Mouse (Mus musculus) embryonic facial prominence, embryonic 13.5 days (tissue): ENCODE data around the gene 4930518I15Rik. TPM values are rescaled to one million over a fixed set of nuclear protein-coding genes. Genes with fewer than 3 reads are reported as not detected.
"Not testable (repeated sequence)": the region's sequence is repeated elsewhere in the genome, so short reads cannot be mapped to it uniquely, and the experiment has no call there.

Experiments
- ATAC-seq: fragments of 200-750 bp; cut with Nextera tagmentation; 2 replicates; pipeline ENCODE4 v1.8.0; 2017; ENCODE audit warnings: low read depth; ENCODE audit not compliant: insufficient number of reproducible peaks, insufficient read depth, low FRiP score, low TSS enrichment
- H3K27ac ChIP-seq: fragments of 300-500 bp; sonication (generic); 2 replicates; pipeline ENCODE4 v1.5.1; 2015; ENCODE audit warnings: moderate library complexity, mild to moderate bottlenecking, inconsistent platforms
- H3K27me3 ChIP-seq: fragments of 300-500 bp; sonication (generic); 2 replicates; pipeline ENCODE4 v1.6.1; 2015; ENCODE audit warnings: mild to moderate bottlenecking, inconsistent platforms
- H3K36me3 ChIP-seq: fragments of 300-500 bp; sonication (generic); 2 replicates; pipeline ENCODE4 v1.6.1; 2015; ENCODE audit warnings: mild to moderate bottlenecking, inconsistent platforms
- H3K4me1 ChIP-seq: fragments of 300-500 bp; sonication (generic); 2 replicates; pipeline ENCODE4 v1.6.1; 2015; ENCODE audit warnings: inconsistent platforms
- H3K4me2 ChIP-seq: fragments of 300-500 bp; sonication (generic); 2 replicates; pipeline ENCODE4 v1.6.1; 2015; ENCODE audit warnings: moderate library complexity, mild to moderate bottlenecking, inconsistent platforms
- H3K4me3 ChIP-seq: fragments of 300-500 bp; sonication (generic); 2 replicates; pipeline ENCODE4 v1.5.1; 2015; ENCODE audit warnings: mild to moderate bottlenecking, inconsistent platforms
- H3K9ac ChIP-seq: fragments of 300-500 bp; sonication (generic); 2 replicates; pipeline ENCODE4 v1.6.1; 2015; ENCODE audit warnings: mild to moderate bottlenecking, inconsistent platforms
- H3K9me3 ChIP-seq: fragments of 300-500 bp; sonication (generic); 2 replicates; pipeline ENCODE4 v1.6.1; 2016; ENCODE audit warnings: inconsistent platforms
- WGBS: fragments of 180-500 bp; shearing (Covaris S2); methylation state at CpG from one replicate; pipeline ENCODE4 v1.1.7; 2015; ENCODE audit warnings: mixed read lengths; 5-methylcytosine and 5-hydroxymethylcytosine counted together
- polyA plus RNA-seq: library from polyadenylated mRNA; unstranded; fragments of >200 nt; fragmentation: Nextera tagmentation; extraction: Ambion mirVana; gene quantifications from 2 replicates; pipeline ENCODE4 v1.2.1, GENCODE M21; 2015

The 4930518I15Rik gene
- polyA plus RNA-seq, 1 experiment from 2014 or later = 14.6 TPM

DNA sequence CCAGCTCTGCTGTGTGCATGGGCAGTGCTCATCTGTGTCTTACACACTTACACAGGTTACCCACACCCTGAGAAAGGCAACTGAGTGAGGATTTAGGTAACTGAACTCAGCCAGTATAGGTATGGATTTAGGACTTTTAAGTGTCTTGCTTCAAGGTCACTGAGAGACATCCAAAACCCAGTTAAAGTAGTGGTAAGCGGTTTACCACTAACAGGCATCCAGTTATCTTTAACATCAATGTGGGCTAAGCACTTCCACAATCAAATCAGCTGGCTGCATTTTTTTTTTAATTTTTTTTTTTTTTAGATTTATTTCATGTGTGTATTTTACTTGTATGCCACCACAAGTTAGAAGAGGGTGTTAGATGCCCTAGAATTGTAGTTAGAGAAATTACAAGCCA, 1.4 kb downstream of the 4930518I15Rik start:
- Histone ChIP-seq H3K4me2 (no peak overlapping the region), H3K9me3 (no peaks in the 10 kb centered on the region), H3K9ac (no peak overlapping the region), H3K4me1 (peaks cover 21% of the 10 kb centered on the region), H3K4me3 (no peak overlapping the region), H3K27me3 (no peaks in the 10 kb centered on the region), H3K27ac (no peak overlapping the region), H3K36me3 (peaks cover 40% of the 10 kb centered on the region)
- ATAC-seq = no peak
- WGBS = 87% methylated on average over 1 of the region's 1 CpGs

DNA sequence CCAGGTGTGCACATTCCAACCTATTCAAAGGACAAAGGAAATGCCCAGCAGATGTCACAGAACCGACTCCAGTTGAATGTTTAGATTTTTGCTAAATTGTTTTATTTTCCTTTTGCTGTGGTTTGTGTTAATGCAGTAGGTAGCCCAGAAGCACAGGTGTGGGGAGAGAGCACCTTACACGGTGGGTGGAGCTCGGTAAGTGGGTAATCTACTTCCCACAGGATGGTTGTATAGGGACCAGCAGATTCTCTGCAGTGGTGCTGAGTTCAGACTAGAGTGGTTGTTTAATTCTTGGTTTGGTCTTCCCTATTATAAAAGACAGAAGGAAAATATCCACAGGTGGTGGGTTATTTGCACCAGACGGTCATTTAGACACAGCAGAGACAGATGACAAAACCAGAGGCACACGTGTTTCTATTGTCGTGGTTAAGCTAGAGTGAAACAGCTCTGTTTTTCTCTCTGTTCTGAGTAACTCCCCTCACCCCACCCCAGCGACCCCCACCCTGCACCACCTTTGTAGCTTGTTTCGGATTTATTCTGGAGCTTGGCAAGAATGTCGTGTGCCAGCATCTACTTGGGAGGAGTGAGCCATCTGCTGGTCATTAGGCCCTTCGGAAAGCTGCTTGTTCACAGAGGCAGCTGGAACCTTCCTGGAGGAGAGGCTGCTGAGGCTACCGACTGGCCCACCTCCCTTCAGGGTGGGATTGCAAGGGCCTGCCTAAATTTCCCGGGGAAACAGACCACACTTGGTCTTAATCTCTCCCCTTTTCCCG, 3.6 kb downstream of the 4930518I15Rik start:
- not testable (repeated sequence) for H3K9ac ChIP-seq, H3K4me3 ChIP-seq, H3K27me3 ChIP-seq, H3K4me2 ChIP-seq, H3K9me3 ChIP-seq
- WGBS = 32% methylated on average over 13 of the region's 13 CpGs
- Histone ChIP-seq H3K27ac (peak overlapping the region; percentile 28; the same call in 1 of the 2 replicates), H3K36me3 (peaks cover 61% of the 10 kb centered on the region), H3K4me1 (peaks cover 16% of the 10 kb centered on the region)
- ATAC-seq = 0 out of 2 replicates have a peak, but pooled peaks have one; percentile 13

DNA sequence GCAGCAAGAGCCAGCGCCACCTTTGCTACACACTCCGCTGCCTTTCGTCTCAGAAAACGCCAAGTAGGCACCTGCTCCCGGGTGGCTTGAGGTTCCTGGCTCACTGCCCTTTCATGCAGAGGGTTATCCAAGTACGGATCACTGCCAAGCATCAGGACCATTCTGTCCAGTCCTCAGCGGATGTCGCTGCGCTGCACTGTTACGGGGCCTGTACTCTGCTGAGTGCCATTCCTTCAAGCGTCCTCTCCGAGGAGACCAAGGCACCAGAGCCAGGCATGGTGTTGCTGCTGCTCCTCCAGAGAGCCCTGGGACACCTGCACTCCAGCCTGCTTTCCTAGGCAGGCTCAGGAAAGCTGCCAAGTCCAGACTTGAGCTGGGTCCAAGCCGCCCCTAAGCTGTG, 4.2 kb downstream of the 4930518I15Rik start:
- not testable (repeated sequence) for H3K4me1 ChIP-seq, H3K9me3 ChIP-seq, H3K27me3 ChIP-seq, H3K4me2 ChIP-seq, H3K9ac ChIP-seq, H3K4me3 ChIP-seq, H3K27ac ChIP-seq
- 75% methylated on average over 10 of the region's 13 CpGs for WGBS
- peak; percentile 63; the same call in 1 of the 2 replicates for ATAC-seq
- H3K36me3 ChIP-seq = peaks cover 65% of the 10 kb centered on the region

DNA sequence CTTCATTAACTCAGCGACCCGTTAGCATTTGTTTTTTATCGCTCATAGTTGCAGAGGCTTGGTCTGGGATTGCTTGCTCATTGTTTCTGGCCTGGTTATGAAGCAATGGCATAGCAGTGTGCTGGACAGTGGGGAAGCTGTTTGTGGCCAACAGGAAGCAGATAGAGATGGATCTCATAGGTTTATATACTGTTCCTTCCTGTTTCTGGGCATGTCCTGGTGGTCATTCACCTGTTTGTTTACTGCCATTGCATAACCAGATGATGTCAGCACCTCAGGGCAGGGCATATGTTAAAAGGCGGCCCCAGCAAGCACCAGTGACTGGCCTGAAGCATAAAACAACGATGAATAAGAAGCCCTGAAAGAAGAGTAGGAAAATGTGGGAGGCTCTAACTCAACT, 7.2 kb downstream of the 4930518I15Rik start:
- Histone ChIP-seq H3K9ac (no peak overlapping the region), H3K36me3 (peaks cover 76% of the 10 kb centered on the region), H3K9me3 (no peaks in the 10 kb centered on the region), H3K4me3 (no peak overlapping the region), H3K4me1 (peaks cover 16% of the 10 kb centered on the region), H3K4me2 (no peak overlapping the region), H3K27ac (no peak overlapping the region), H3K27me3 (no peaks in the 10 kb centered on the region)
- WGBS = 92% methylated on average over 5 of the region's 5 CpGs
- no peak for ATAC-seq

DNA sequence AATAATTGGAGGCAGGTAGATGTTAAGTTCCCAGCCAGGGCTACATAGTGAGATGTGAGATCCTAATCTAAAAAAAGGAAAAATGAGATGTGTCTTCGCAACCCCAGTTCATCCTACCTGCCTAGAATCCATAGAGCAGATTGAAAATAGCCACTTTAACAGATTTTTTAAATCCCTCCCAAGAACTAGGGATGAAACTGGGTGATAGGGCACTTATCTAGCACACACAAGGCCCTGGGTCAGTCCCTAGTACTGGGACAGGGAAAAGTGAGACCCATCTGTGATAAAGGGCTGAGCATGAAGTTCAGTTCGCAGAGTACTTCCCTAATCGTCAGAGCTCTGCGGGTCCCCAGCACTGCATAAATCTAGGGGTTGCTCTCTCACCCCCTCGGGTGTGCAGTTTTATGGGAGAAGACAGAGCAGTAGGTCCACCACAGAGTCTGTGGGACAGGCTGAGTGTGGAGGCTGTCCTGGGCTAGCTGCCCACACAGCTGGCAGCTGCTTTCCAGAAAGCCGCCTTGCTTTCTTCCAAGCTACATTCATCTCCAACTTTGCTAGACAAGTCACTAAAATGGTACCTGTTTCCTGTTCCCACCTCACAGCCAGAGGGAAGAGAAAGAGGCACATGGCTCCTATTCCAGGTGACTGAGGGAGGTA, 9.1 kb downstream of the 4930518I15Rik start:
- no peak overlapping the region for H3K9ac ChIP-seq
- no peak for ATAC-seq
- peaks cover 84% of the 10 kb centered on the region for H3K36me3 ChIP-seq
- 91% methylated on average over 6 of the region's 6 CpGs for WGBS
- H3K9me3 ChIP-seq = no peaks in the 10 kb centered on the region
- no peak overlapping the region for H3K4me3 ChIP-seq
- no peak overlapping the region for H3K4me2 ChIP-seq
- no peaks in the 10 kb centered on the region for H3K27me3 ChIP-seq
- no peak overlapping the region for H3K27ac ChIP-seq
- H3K4me1 ChIP-seq = peaks cover 29% of the 10 kb centered on the region

DNA sequence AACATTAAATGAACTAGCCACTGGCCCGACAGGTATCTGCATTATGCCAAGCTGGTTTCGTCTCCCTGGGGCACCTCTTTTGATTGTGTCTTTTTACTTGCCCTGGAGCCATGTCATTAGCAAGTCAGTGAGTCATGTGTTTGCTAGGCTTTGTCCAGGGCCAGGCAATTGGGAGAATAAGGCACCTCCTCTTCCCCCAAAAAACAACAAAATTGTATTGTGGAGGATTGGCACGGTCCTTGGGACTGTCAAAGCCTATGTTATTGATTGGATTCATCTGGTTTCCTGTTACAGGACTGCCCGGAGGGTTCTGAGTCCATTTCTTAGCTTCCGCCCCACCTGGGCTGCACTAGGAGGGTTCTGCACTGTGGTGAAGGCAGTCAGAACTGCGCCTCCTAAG, 10.1 kb downstream of the 4930518I15Rik start:
- Histone ChIP-seq H3K4me3 (no peak overlapping the region), H3K36me3 (peaks cover 79% of the 10 kb centered on the region), H3K4me1 (peaks cover 39% of the 10 kb centered on the region), H3K27ac (no peak overlapping the region), H3K4me2 (no peak overlapping the region), H3K27me3 (no peaks in the 10 kb centered on the region), H3K9ac (no peak overlapping the region), H3K9me3 (no peaks in the 10 kb centered on the region)
- no peak for ATAC-seq
- WGBS = 44% methylated on average over 6 of the region's 6 CpGs

DNA sequence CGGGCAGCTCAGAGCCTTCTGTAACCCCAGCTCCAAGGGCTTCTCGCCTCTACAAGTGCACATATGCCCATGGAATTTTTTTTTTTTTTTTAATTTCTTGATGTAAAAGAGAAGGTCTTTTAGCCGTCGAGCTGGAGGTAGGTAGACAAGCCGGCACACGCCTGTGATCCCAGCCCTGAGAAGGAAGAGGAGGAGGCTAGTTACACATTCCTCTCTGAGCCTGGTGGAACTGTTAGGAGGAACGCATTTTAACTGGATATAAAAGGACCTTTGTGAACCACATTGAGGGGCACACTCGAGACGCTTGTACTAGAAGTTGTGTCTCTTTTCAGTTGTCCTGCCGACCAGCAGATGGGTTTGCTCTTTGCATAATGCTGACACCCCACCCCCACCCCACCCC, 13.0 kb downstream of the 4930518I15Rik start:
- WGBS = 23% methylated on average over 10 of the region's 10 CpGs
- ATAC-seq = no peak
- peaks cover 50% of the 10 kb centered on the region for H3K4me1 ChIP-seq
- H3K27me3 ChIP-seq = no peaks in the 10 kb centered on the region
- H3K27ac ChIP-seq = peak overlapping the region; percentile 75
- peaks cover 54% of the 10 kb centered on the region for H3K36me3 ChIP-seq
- H3K4me2 ChIP-seq = peak overlapping the region; percentile 44
- no peaks in the 10 kb centered on the region for H3K9me3 ChIP-seq
- peak overlapping the region; percentile 49 for H3K9ac ChIP-seq
- H3K4me3 ChIP-seq = peak overlapping the region; percentile 14

DNA sequence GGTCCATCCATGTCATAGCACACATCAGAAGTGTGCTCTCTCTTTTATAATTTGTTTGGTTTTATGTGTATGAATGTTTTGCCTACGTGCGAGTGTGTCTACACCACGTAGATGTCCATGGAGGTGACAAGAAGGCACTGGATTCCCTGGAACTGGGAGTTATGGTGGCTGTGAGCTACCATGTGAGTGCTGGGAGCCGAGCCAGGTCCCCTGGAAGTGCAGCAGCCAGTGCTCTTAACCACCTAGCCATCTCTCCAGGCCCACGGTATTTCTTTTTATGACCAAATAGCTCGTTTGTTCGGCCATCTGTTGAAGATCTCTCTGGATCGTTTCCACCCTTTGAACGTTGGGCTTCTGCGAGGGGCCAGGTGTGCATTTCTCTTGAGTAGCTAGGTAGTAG, 14.4 kb downstream of the 4930518I15Rik start:
- H3K4me3 ChIP-seq = peak overlapping the region; percentile 73
- WGBS = 73% methylated on average over 10 of the region's 10 CpGs
- peak overlapping the region; percentile 92 for H3K4me2 ChIP-seq
- no peaks in the 10 kb centered on the region for H3K27me3 ChIP-seq
- H3K9ac ChIP-seq = no peak overlapping the region
- no peaks in the 10 kb centered on the region for H3K9me3 ChIP-seq
- H3K36me3 ChIP-seq = peaks cover 41% of the 10 kb centered on the region
- H3K27ac ChIP-seq = no peak overlapping the region; the same call in 1 of the 2 replicates
- H3K4me1 ChIP-seq = peaks cover 61% of the 10 kb centered on the region
- ATAC-seq = no peak

DNA sequence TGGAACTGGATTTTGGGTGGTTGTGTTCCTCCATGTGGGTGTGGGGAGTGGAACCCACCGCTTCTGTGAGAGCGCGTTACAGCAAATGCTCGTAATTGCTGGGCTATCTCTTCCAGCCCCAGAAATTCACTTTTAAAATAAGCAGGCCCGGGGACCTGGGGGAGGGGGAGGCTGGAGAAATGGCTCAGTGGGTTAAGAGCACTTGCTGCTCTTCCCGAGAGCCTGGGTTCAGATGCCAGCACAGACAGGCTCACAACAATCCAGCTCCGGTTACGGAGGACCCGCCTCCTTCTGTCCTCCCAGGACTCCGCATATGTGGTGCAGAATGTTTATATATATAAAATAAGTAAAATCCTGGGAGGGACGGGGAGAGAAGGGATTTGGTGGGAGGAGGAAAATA, 15.0 kb downstream of the 4930518I15Rik start:
- Histone ChIP-seq H3K27me3 (no peaks in the 10 kb centered on the region), H3K36me3 (peaks cover 36% of the 10 kb centered on the region), H3K9me3 (no peaks in the 10 kb centered on the region), H3K4me2 (peak overlapping the region; percentile 92), H3K4me3 (peak overlapping the region; percentile 73), H3K9ac (peak overlapping the region; percentile 86), H3K27ac (peak overlapping the region; percentile 96), H3K4me1 (peaks cover 60% of the 10 kb centered on the region)
- WGBS = 6% methylated on average over 11 of the region's 11 CpGs
- ATAC-seq = no peak

DNA sequence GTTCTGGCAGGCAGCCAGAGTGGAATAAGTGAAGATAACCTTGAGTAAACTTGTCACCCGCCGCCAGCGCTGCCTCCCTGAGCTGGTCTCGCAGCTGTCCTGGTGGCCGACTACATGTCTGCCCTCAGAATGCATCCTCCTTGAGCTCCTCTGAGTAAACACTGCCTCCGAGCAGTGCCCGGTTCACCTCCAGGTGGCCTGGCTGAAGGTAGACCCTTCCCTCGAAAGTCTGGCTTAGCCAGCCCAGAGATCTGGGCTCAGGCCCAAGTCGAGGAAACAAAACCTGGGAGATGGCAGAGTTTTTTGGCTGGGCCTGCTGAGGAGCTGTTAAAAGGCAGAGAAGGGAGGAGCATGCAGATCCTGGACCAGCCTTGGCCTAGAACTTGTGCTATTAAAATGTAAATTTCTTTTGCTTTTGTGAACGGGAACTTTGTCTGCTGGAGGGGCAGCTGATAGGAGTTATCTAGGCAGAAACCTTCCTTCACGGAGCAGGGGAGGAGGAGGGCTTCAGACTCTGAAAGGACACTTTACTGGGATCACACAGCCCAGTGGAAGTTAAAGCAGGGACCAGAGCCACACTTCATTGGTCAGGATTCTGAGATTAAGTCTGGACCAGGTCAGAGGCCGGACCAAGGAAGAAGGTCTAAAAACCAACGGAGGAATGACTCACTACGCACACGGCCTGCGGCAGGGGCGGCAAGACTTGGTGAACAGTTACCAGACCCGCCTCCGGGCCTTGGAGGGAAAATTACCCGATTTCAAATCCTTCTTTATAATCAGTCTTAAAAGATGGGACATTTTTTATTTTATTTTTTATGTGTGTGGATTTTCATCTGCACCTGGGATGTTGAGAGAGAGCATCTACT, 15.7 kb downstream of the 4930518I15Rik start:
- Histone ChIP-seq H3K27ac (peak overlapping the region; percentile 96), H3K27me3 (no peaks in the 10 kb centered on the region), H3K9ac (peak overlapping the region; percentile 86), H3K4me3 (peak overlapping the region; percentile 73), H3K9me3 (no peaks in the 10 kb centered on the region), H3K36me3 (peaks cover 36% of the 10 kb centered on the region), H3K4me1 (peaks cover 57% of the 10 kb centered on the region), H3K4me2 (peak overlapping the region; percentile 92)
- WGBS = 2% methylated on average over 20 of the region's 20 CpGs
- no peak for ATAC-seq

DNA sequence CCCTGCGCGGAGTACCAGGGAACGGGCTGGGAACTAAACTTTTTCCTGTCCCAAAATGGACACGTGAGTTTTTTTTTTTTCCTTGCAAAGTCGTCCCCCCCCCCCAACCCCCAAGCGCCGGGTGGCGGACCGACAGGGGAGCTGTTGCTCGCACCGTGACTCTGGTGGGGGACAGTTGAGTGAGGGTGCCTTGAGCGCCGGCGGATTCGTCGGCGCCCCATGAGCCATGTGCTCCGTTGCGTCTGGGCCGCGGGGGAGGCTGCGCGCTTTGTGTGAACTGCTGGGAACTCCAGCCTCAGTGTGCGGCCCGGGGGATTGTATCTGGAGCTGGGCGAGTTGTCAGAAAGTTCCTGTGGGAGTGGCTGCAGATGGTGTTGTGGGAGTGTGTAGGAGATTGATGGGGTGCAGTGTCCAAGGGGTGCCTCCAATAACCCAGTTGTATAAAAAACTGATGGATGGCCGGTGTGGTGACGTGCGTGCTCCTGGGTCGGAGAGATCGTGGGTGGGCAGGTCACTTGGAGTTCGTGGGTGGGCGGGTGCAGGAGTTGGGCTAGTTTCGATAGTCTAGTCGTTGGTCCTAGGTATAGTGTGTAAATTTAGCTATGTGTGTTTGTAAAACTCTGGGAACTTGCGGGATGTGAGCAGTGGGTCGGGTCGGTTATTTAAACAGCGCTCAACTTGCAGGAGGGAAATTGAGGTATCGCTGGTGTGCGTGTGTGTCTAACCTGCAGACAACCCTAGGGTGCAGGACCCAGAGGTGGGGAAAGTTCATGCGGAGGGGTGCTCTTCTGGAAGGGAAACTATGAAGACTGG, 16.5 kb downstream of the 4930518I15Rik start:
- peak; percentile 24; the same call in 1 of the 2 replicates for ATAC-seq
- H3K9ac ChIP-seq = peak overlapping the region; percentile 86
- H3K9me3 ChIP-seq = no peaks in the 10 kb centered on the region
- peak overlapping the region; percentile 73 for H3K4me3 ChIP-seq
- no peaks in the 10 kb centered on the region for H3K27me3 ChIP-seq
- peak overlapping the region; percentile 92 for H3K4me2 ChIP-seq
- H3K36me3 ChIP-seq = peaks cover 35% of the 10 kb centered on the region
- peak overlapping the region; percentile 96 for H3K27ac ChIP-seq
- H3K4me1 ChIP-seq = peaks cover 57% of the 10 kb centered on the region
- under 1% methylated on average over 42 of the region's 42 CpGs for WGBS
